Mouse (Mus musculus): ENCODE results near the gene Car5a. TPM values are rescaled to one million over a fixed set of nuclear protein-coding genes. Genes with fewer than 3 reads are reported as not detected.

The Car5a gene
- total and polyA plus RNA-seq, 2 experiments, result 92.0 to 203 TPM

DNA sequence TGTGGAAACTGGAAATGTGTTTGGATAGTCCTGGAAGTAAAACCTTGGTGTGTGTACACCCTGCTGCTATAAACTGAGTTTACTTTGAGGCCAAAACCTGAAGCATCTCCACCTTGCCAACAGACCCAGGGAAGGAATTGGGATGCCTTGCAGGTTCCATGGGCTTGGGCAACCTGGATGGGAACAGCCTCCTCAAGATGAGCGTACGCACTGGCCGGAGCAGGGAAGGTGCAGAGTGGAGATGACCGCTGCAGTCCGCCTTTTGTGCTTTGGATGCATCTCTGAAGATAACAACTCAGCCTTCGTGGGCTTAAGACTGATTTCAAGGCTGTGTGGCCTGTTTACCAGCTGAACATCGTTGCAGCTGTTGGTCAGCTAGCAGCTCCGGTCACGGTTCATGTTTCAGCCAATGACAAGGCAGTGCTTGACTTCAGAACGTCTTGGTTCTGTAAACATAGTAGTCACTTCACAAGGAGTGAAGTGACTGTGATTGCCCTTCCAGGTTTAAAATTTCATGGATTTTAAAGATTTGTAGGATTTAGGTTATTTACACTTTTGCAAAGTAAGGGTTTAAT is 10.4 kb upstream of the Car5a start:
- TF ChIP-seq POLR2A (IDR thresholded peaks at IDR 0.05; ENCODE audit: extremely low read depth, insufficient read depth, low read length) (no peak), CTCF (IDR thresholded peaks at IDR 0.05; ENCODE audit: low read depth, low read length) (no peak)
- H3K4me3 ChIP-seq (ENCODE audit: insufficient read depth, low read depth, low read length), result no peak overlapping the region
- no peak overlapping the region for H3K27ac ChIP-seq (replicated peaks; ENCODE audit: insufficient read depth, low read depth, low read length)
- 82% methylated on average over 10 of the region's 10 CpGs for WGBS
- H3K9ac ChIP-seq (ENCODE audit: low read depth, low read length), result no peak overlapping the region
- H3K4me1 ChIP-seq (ENCODE audit: control insufficient read depth, insufficient read depth, low read length), result peaks cover 17% of the 10 kb centered on the region
- no peaks in the 10 kb centered on the region for H3K27me3 ChIP-seq (ENCODE audit: control insufficient read depth, insufficient read depth, low read length)
- no peak for DNase-seq (ENCODE audit: extremely low read depth, low read depth, low spot score)
- no peaks in the 10 kb centered on the region for H3K36me3 ChIP-seq (ENCODE audit: control insufficient read depth, insufficient read depth, low read length)
- H3K79me2 ChIP-seq (ENCODE audit: control insufficient read depth, insufficient read depth, low read length), result peaks cover 30% of the 10 kb centered on the region; the same call in 1 of the 2 replicates

GRCm38 (mm10) chr8:121953821-121954545 is 9.3 kb upstream of the Car5a start:
- Histone ChIP-seq H3K4me1 (ENCODE audit: control insufficient read depth, insufficient read depth, low read length) (peaks cover 19% of the 10 kb centered on the region), H3K27me3 (ENCODE audit: control insufficient read depth, insufficient read depth, low read length) (no peaks in the 10 kb centered on the region), H3K27ac (replicated peaks; ENCODE audit: insufficient read depth, low read depth, low read length) (no peak overlapping the region), H3K36me3 (ENCODE audit: control insufficient read depth, insufficient read depth, low read length) (no peaks in the 10 kb centered on the region), H3K79me2 (ENCODE audit: control insufficient read depth, insufficient read depth, low read length) (peaks cover 26% of the 10 kb centered on the region; the same call in 1 of the 2 replicates), H3K4me3 (ENCODE audit: insufficient read depth, low read depth, low read length) (no peak overlapping the region), H3K9ac (ENCODE audit: low read depth, low read length) (no peak overlapping the region)
- 78% methylated on average over 3 of the region's 3 CpGs for WGBS
- no peak for TF ChIP-seq CTCF (IDR thresholded peaks at IDR 0.05; ENCODE audit: low read depth, low read length)
- TF ChIP-seq POLR2A (IDR thresholded peaks at IDR 0.05; ENCODE audit: extremely low read depth, insufficient read depth, low read length), result no peak
- no peak for DNase-seq (ENCODE audit: extremely low read depth, low read depth, low spot score)

- H3K4me3 ChIP-seq (ENCODE audit: insufficient read depth, low read depth, low read length), result no peak overlapping the region
Measured at GRCm38 (mm10) chr8:121952800-121953199, 8.1 kb upstream of the Car5a start.

DNA sequence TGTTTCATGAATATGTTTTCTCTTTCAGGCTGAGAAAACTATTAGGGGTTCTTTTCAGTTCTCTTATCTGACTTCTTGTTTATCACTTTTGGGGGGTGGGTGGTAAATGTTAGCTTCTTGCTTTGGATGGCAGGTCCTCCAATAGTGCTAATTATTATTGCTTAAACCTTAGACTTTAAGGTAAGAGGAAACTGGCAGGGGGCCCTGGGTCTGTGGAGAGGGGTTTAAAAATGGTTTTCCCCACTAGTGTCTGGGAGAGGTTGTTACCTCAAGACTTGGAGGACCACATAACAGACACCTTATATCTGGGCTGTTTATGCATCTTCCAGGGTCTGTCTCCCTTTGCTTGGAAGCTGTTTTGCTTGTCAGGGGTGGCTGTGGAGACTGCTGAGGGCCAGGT is 7.4 kb upstream of the Car5a start:
- peaks cover 21% of the 10 kb centered on the region for H3K4me1 ChIP-seq (ENCODE audit: control insufficient read depth, insufficient read depth, low read length)
- H3K27ac ChIP-seq (replicated peaks; ENCODE audit: insufficient read depth, low read depth, low read length), result no peak overlapping the region
- no peaks in the 10 kb centered on the region for H3K27me3 ChIP-seq (ENCODE audit: control insufficient read depth, insufficient read depth, low read length)
- peaks cover 20% of the 10 kb centered on the region; the same call in 1 of the 2 replicates for H3K79me2 ChIP-seq (ENCODE audit: control insufficient read depth, insufficient read depth, low read length)
- no peaks in the 10 kb centered on the region for H3K36me3 ChIP-seq (ENCODE audit: control insufficient read depth, insufficient read depth, low read length)
- no peak for TF ChIP-seq POLR2A (IDR thresholded peaks at IDR 0.05; ENCODE audit: extremely low read depth, insufficient read depth, low read length)
- TF ChIP-seq CTCF (IDR thresholded peaks at IDR 0.05; ENCODE audit: low read depth, low read length), result no peak
- DNase-seq (ENCODE audit: extremely low read depth, low read depth, low spot score), result no peak
- no peak overlapping the region for H3K9ac ChIP-seq (ENCODE audit: low read depth, low read length)
- no peak overlapping the region for H3K4me3 ChIP-seq (ENCODE audit: insufficient read depth, low read depth, low read length)

More at GRCm38 (mm10) chr8:121952800-121953199, 8.1 kb upstream of the Car5a start:
- Histone ChIP-seq H3K79me2 (ENCODE audit: control insufficient read depth, insufficient read depth, low read length) (peaks cover 21% of the 10 kb centered on the region; the same call in 1 of the 2 replicates), H3K27me3 (ENCODE audit: control insufficient read depth, insufficient read depth, low read length) (no peaks in the 10 kb centered on the region), H3K36me3 (ENCODE audit: control insufficient read depth, insufficient read depth, low read length) (no peaks in the 10 kb centered on the region), H3K4me1 (ENCODE audit: control insufficient read depth, insufficient read depth, low read length) (peaks cover 21% of the 10 kb centered on the region), H3K27ac (replicated peaks; ENCODE audit: insufficient read depth, low read depth, low read length) (no peak overlapping the region), H3K9ac (ENCODE audit: low read depth, low read length) (no peak overlapping the region)
- DNase-seq (ENCODE audit: extremely low read depth, low read depth, low spot score), result no peak
- WGBS, result 95% methylated on average over 7 of the region's 7 CpGs
- TF ChIP-seq CTCF (IDR thresholded peaks at IDR 0.05; ENCODE audit: low read depth, low read length) (no peak), POLR2A (IDR thresholded peaks at IDR 0.05; ENCODE audit: extremely low read depth, insufficient read depth, low read length) (no peak)

GRCm38 (mm10) chr8:121951656-121952009 is 6.9 kb upstream of the Car5a start:
- no peaks in the 10 kb centered on the region for H3K36me3 ChIP-seq (ENCODE audit: control insufficient read depth, insufficient read depth, low read length)
- WGBS, result 15% methylated on average over 7 of the region's 7 CpGs
- no peak overlapping the region for H3K27ac ChIP-seq (replicated peaks; ENCODE audit: insufficient read depth, low read depth, low read length)
- peak overlapping the region; percentile 11; the same call in 1 of the 2 replicates for H3K9ac ChIP-seq (ENCODE audit: low read depth, low read length)
- H3K4me1 ChIP-seq (ENCODE audit: control insufficient read depth, insufficient read depth, low read length), result peaks cover 17% of the 10 kb centered on the region
- H3K4me3 ChIP-seq (ENCODE audit: insufficient read depth, low read depth, low read length), result peak overlapping the region; percentile 77; the same call in 1 of the 2 replicates
- TF ChIP-seq CTCF (IDR thresholded peaks at IDR 0.05; ENCODE audit: low read depth, low read length), result no peak
- TF ChIP-seq POLR2A (IDR thresholded peaks at IDR 0.05; ENCODE audit: extremely low read depth, insufficient read depth, low read length), result no peak
- H3K27me3 ChIP-seq (ENCODE audit: control insufficient read depth, insufficient read depth, low read length), result no peaks in the 10 kb centered on the region
- peaks cover 16% of the 10 kb centered on the region; the same call in 1 of the 2 replicates for H3K79me2 ChIP-seq (ENCODE audit: control insufficient read depth, insufficient read depth, low read length)
- DNase-seq (ENCODE audit: extremely low read depth, low read depth, low spot score), result no peak

Measured in liver, adult 2 months (tissue).